Mouse (Mus musculus) gastrocnemius, postnatal 4 days (tissue): Measurements from ENCODE around the gene Cmpk1. TPM values are rescaled to one million over a fixed set of nuclear protein-coding genes. Genes with fewer than 3 reads are reported as not detected.

Experiments used
- total RNA-seq, 2 experiments: library from RNA; stranded (reverse); gene quantifications; 2 replicates each; pipeline ENCODE4 v1.2.3; 2021

The Cmpk1 gene
- total RNA-seq, 2 experiments from 2014 or later, result 42.9 to 45.3 TPM

Other genes with a start within 250 kb of the Cmpk1 start
- gene Gm12830, start 165.5 kb downstream of the Cmpk1 start, total RNA-seq, result not detected
- gene Foxd2, start 78.4 kb downstream of the Cmpk1 start, total RNA-seq, result 1 to 10 TPM; 1.4 to 1.5 TPM
- not detected for gene Foxe3, start 61.2 kb downstream of the Cmpk1 start, total RNA-seq
- gene Stil, start 12.9 kb upstream of the Cmpk1 start, total RNA-seq, result 1 to 10 TPM; 5.2 TPM
- 1 to 10 TPM; 2.4 to 3.6 TPM for gene Tal1, start 69.2 kb upstream of the Cmpk1 start, total RNA-seq
- under 1 TPM in 1 of 2 experiments, not detected in 1; 0.70 TPM for gene Pdzk1ip1, start 101.5 kb upstream of the Cmpk1 start, total RNA-seq
- under 1 TPM in 1 of 2 experiments, not detected in 1; 0.07 TPM for gene Cyp4x1, start 147.0 kb upstream of the Cmpk1 start, total RNA-seq